Mouse (Mus musculus) hindbrain, embryonic 11.5 days (tissue): Measurements from ENCODE around the gene Angptl6. TPM values are rescaled to one million over a fixed set of nuclear protein-coding genes. Genes with fewer than 3 reads are reported as not detected.

Experiments used
- ATAC-seq: fragments of 200-750 bp; cut with Nextera tagmentation; 2 replicates; pipeline ENCODE4 v1.8.0; 2017; ENCODE audit warnings: mild to moderate bottlenecking, moderate TSS enrichment, moderate library complexity; ENCODE audit not compliant: low FRiP score
- DNase-seq: peaks from one replicate; pipeline ENCODE4 v3.0.0-alpha.2; 2015; ENCODE audit warnings: low spot score
- H3K27ac ChIP-seq: fragments of 300-500 bp; sonication (generic); 2 replicates; pipeline ENCODE4 v1.5.1; 2014; ENCODE audit warnings: mild to moderate bottlenecking, low read depth, low read length
- H3K27me3 ChIP-seq: fragments of 300-500 bp; sonication (generic); 2 replicates; pipeline ENCODE4 v1.6.1; 2014; ENCODE audit warnings: mild to moderate bottlenecking, low read length, moderate library complexity, mixed read lengths; ENCODE audit not compliant: control insufficient read depth, insufficient read depth
- H3K36me3 ChIP-seq: fragments of 300-500 bp; sonication (generic); 2 replicates; pipeline ENCODE4 v1.6.1; 2014; ENCODE audit warnings: mild to moderate bottlenecking, low read length, moderate library complexity, mixed read lengths; ENCODE audit not compliant: control insufficient read depth, insufficient read depth
- H3K4me1 ChIP-seq: fragments of 300-500 bp; sonication (generic); replicated peaks from 2 replicates; pipeline ENCODE4 v1.6.1; 2014; ENCODE audit warnings: low read length, mixed read lengths; ENCODE audit not compliant: control insufficient read depth, insufficient read depth
- H3K4me2 ChIP-seq: fragments of 300-500 bp; sonication (generic); replicated peaks from 2 replicates; pipeline ENCODE4 v1.6.1; 2014; ENCODE audit warnings: mild to moderate bottlenecking, low read depth, low read length
- H3K4me3 ChIP-seq: fragments of 300-500 bp; sonication (generic); 2 replicates; pipeline ENCODE4 v1.5.1; 2014; ENCODE audit warnings: low read depth, low read length
- H3K9ac ChIP-seq: fragments of 300-500 bp; sonication (generic); 2 replicates; pipeline ENCODE4 v1.6.1; 2014; ENCODE audit warnings: low read depth, low read length
- H3K9me3 ChIP-seq: fragments of 300-500 bp; sonication (generic); 2 replicates; pipeline ENCODE4 v1.6.1; 2016; ENCODE audit warnings: low read length; ENCODE audit not compliant: control insufficient read depth
- WGBS: fragments of 180-500 bp; shearing (Covaris S2); extraction: QIAGEN DNeasy Blood & Tissue Kit; methylation state at CpG from one replicate; pipeline ENCODE4 v1.1.7; 2014; 5-methylcytosine and 5-hydroxymethylcytosine counted together
- polyA plus RNA-seq: library from polyadenylated mRNA; unstranded; fragments of >200 nt; fragmentation: Nextera tagmentation; extraction: Ambion mirVana; gene quantifications from 2 replicates; pipeline ENCODE4 v1.2.1, GENCODE M21; 2014

Gene Angptl6
- polyA plus RNA-seq, 1 experiment from 2014 or later, result 4.9 TPM

GRCm38 (mm10) chr9:20895382-20895781, 15.9 kb upstream of the Angptl6 start:
- no peak for DNase-seq
- peaks cover 18% of the 10 kb centered on the region; the same call in 1 of the 2 replicates for H3K36me3 ChIP-seq

GRCm38 (mm10) chr9:20894629-20895028, 15.1 kb upstream of the Angptl6 start:
- Histone ChIP-seq H3K4me3 (no peak overlapping the region), H3K4me2 (no peak overlapping the region), H3K27ac (no peak overlapping the region), H3K9ac (no peak overlapping the region), H3K4me1 (no peaks in the 10 kb centered on the region; the same call in 1 of the 2 replicates), H3K36me3 (peaks cover 25% of the 10 kb centered on the region; the same call in 1 of the 2 replicates), H3K27me3 (no peaks in the 10 kb centered on the region), H3K9me3 (no peaks in the 10 kb centered on the region)
- 94% methylated on average over 15 of the region's 15 CpGs for WGBS
- no peak for DNase-seq
- ATAC-seq, result no peak

More at GRCm38 (mm10) chr9:20895382-20895781, 15.9 kb upstream of the Angptl6 start:
- Histone ChIP-seq H3K4me2 (no peak overlapping the region), H3K27me3 (no peaks in the 10 kb centered on the region), H3K9ac (no peak overlapping the region), H3K9me3 (no peaks in the 10 kb centered on the region), H3K27ac (no peak overlapping the region), H3K4me1 (no peaks in the 10 kb centered on the region; the same call in 1 of the 2 replicates), H3K4me3 (no peak overlapping the region)
- ATAC-seq, result no peak
- 95% methylated on average over 9 of the region's 9 CpGs for WGBS

DNA sequence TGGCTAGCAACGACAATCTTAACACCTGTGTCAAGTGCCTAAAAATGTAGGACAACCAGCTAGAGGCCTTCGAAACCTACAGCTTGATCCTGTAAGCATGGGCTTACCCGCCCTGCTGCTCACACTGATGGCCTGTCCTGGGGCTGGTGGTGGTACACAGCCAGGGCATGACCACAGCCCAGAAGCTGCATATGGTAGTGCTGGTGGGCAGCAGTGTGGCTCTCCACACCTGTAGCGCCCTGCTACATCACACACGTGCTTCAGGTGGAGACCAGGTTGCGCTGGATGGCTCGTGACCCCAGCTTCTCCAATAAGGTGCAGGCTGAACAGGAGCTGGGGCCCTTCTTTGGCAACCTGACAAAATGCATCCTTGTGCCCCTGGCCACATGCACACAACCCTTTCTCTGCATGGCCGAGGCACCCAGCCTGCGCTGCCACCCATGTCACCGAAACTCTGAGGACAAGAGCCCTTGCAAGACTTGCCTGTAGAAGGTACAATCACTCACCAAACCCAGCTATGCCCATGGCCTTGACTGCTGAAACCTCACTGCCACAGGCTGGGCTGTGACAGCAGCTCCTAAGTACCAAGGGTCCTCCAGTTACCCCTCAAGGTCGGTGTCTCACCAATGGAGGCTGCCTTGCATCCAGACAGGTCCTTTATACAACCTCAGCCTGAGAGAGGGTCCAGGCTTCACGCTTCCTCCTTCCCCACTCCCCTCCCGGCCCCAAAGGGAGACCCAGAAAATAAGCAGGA, 14.2 kb upstream of the Angptl6 start:
- H3K27me3 ChIP-seq, result no peaks in the 10 kb centered on the region
- no peak for DNase-seq
- H3K4me1 ChIP-seq, result no peaks in the 10 kb centered on the region; the same call in 1 of the 2 replicates
- WGBS, result 89% methylated on average over 13 of the region's 13 CpGs
- peaks cover 27% of the 10 kb centered on the region; the same call in 1 of the 2 replicates for H3K36me3 ChIP-seq
- H3K9me3 ChIP-seq, result no peaks in the 10 kb centered on the region
- H3K27ac ChIP-seq, result no peak overlapping the region
- H3K4me2 ChIP-seq, result no peak overlapping the region
- no peak overlapping the region for H3K9ac ChIP-seq
- no peak for ATAC-seq
- no peak overlapping the region for H3K4me3 ChIP-seq

GRCm38 (mm10) chr9:20893069-20893468, 13.5 kb upstream of the Angptl6 start:
- no peak overlapping the region for H3K27ac ChIP-seq
- WGBS, result 61% methylated on average over 5 of the region's 5 CpGs
- no peaks in the 10 kb centered on the region for H3K9me3 ChIP-seq
- ATAC-seq (no peak), DNase-seq (no peak)
- H3K9ac ChIP-seq, result no peak overlapping the region
- H3K36me3 ChIP-seq, result peaks cover 27% of the 10 kb centered on the region; the same call in 1 of the 2 replicates
- no peak overlapping the region for H3K4me2 ChIP-seq
- no peaks in the 10 kb centered on the region; the same call in 1 of the 2 replicates for H3K4me1 ChIP-seq
- H3K27me3 ChIP-seq, result no peaks in the 10 kb centered on the region
- H3K4me3 ChIP-seq, result no peak overlapping the region

GRCm38 (mm10) chr9:20892104-20892653, 12.7 kb upstream of the Angptl6 start:
- no peak overlapping the region for H3K4me2 ChIP-seq
- H3K27me3 ChIP-seq, result no peaks in the 10 kb centered on the region
- WGBS, result 78% methylated on average over 5 of the region's 5 CpGs
- DNase-seq, result no peak
- H3K4me3 ChIP-seq, result no peak overlapping the region
- no peaks in the 10 kb centered on the region; the same call in 1 of the 2 replicates for H3K4me1 ChIP-seq
- no peak overlapping the region for H3K9ac ChIP-seq
- ATAC-seq, result no peak
- no peak overlapping the region for H3K27ac ChIP-seq
- no peaks in the 10 kb centered on the region for H3K9me3 ChIP-seq
- H3K36me3 ChIP-seq, result peaks cover 27% of the 10 kb centered on the region; the same call in 1 of the 2 replicates

DNA sequence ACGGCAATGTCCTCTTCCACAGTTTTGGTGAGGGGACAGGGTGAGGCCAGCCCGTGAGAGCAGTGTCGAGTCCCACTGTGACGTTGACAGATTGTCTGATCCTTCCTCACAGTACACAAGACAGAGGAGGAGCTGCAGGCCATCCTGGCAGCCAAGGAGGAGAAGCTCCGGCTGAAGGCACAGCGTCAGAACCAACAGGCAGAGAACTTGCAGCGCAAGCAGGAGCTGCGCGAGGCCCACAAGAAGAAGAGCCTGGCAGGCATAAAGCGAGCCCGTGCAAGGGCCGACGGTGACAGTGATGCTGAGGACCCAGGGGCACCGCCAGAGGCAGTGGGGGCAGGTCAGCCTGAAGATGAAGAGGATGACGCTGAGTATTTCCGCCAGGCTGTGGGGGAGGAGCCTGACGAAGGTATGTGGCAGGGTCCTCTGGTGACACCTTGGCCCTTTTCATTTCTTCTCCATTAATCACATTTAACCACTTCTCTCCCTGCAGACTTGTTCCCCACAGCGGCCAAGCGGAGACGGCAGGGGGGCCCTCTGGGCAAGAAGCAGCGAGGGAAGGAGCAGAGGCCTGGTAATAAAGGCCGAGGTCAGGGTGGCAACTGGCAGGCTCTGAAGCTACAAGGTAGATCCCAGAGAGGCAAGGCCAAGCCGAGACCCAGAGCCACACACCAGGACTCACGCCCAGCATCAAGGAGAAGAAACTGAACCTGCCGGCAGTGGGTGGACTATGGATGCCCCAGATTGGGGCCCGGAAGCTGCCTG, 12.0 kb upstream of the Angptl6 start:
- 85% methylated on average over 26 of the region's 26 CpGs for WGBS
- no peak overlapping the region for H3K4me3 ChIP-seq
- H3K27ac ChIP-seq, result no peak overlapping the region
- no peaks in the 10 kb centered on the region for H3K9me3 ChIP-seq
- ATAC-seq, result no peak
- DNase-seq, result no peak
- no peak overlapping the region for H3K4me2 ChIP-seq
- peaks cover 27% of the 10 kb centered on the region; the same call in 1 of the 2 replicates for H3K36me3 ChIP-seq
- no peak overlapping the region for H3K9ac ChIP-seq
- no peaks in the 10 kb centered on the region for H3K27me3 ChIP-seq
- no peaks in the 10 kb centered on the region; the same call in 1 of the 2 replicates for H3K4me1 ChIP-seq

DNA sequence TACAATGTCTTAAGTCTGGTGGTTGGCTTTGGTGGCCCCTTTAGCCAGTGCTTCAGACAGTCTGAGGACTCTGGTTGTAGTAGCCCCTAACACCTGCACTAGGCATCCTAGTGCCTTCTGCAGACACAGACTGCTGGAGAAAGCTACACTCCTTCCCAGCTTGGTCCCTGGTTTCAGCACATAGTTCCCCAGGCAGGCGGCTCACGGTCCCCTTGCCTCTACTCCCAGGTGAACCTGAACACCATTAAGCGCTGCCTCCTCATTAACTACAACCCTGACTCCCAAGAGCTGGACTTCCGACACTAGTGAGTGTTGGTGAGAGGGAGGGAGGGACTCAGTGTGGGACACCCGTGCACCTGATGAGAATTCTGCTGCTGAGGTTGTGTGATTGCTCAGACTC, 10.9 kb upstream of the Angptl6 start:
- Histone ChIP-seq H3K36me3 (peaks cover 25% of the 10 kb centered on the region; the same call in 1 of the 2 replicates), H3K9me3 (no peaks in the 10 kb centered on the region), H3K9ac (no peak overlapping the region), H3K4me2 (no peak overlapping the region), H3K4me1 (no peaks in the 10 kb centered on the region; the same call in 1 of the 2 replicates), H3K27ac (no peak overlapping the region), H3K4me3 (no peak overlapping the region), H3K27me3 (no peaks in the 10 kb centered on the region)
- WGBS, result 94% methylated on average over 5 of the region's 5 CpGs
- DNase-seq (no peak), ATAC-seq (no peak)

GRCm38 (mm10) chr9:20889185-20890141, 9.9 kb upstream of the Angptl6 start:
- Histone ChIP-seq H3K4me1 (no peaks in the 10 kb centered on the region; the same call in 1 of the 2 replicates), H3K4me2 (peak overlapping the region; percentile 14; the same call in 1 of the 2 replicates), H3K9me3 (no peaks in the 10 kb centered on the region), H3K36me3 (peaks cover 22% of the 10 kb centered on the region; the same call in 1 of the 2 replicates), H3K9ac (no peak overlapping the region), H3K27ac (no peak overlapping the region), H3K4me3 (peak overlapping the region; percentile 14; the same call in 1 of the 2 replicates), H3K27me3 (no peaks in the 10 kb centered on the region)
- no peak for DNase-seq
- WGBS, result 86% methylated on average over 29 of the region's 29 CpGs
- ATAC-seq, result no peak
